Mouse (Mus musculus) embryonic stem cell, embryonic (primary cell): ENCODE data around the gene Armcx4.

Experiments used
- CTCF ChIA-PET, 4 experiments: fragments of 300-600 bp in 2 of 4; fragments of 350-600 bp in 2 of 4; sonication (Branson Sonifier 250); formaldehyde crosslinking; loops; one replicate each; lab custom pipeline; 2022; ENCODE audit warnings: inconsistent platforms in 2 of 4; lab: Charles Lee
- POLR2A ChIA-PET, 4 experiments: fragments of 300-600 bp in 2 of 4; fragments of 350-600 bp in 2 of 4; sonication (Branson Sonifier 250); formaldehyde crosslinking; loops; one replicate each; lab custom pipeline; 2022; ENCODE audit warnings: antibody characterized with exemption in 4 of 4, inconsistent platforms in 1 of 4; lab: Charles Lee

Gene Armcx4

GRCm38 (mm10) chrX:134686267-134686666, at the start of gene Armcx4:
Armcx4 (plus strand) TSS chrX:134686519.
- ChIA-PET CTCF (interaction anchor here in 1 of 4 experiments (0.6 kb wide), 1 partner anchor 25 kb away, joined by 5 read pairs; no protein-coding TSS in a partner anchor), POLR2A (interaction anchor here (0.7 to 4.6 kb wide), 9 partner anchors 11 to 101 kb away, joined by 3 to 27 read pairs (median 4); partner anchors contain the start of genes Armcx1 (in 3 of the 4), Gla (in 2 of the 4) and Hnrnph2 (in 2 of the 4))

GRCm38 (mm10) chrX:134641000-134641760, 45.1 kb upstream of the Armcx4 start:
- POLR2A ChIA-PET = no interaction called here

GRCm38 (mm10) chrX:134646338-134646737, 40.0 kb upstream of the Armcx4 start:
- POLR2A ChIA-PET = no interaction called here
- CTCF ChIA-PET = no interaction called here

More at GRCm38 (mm10) chrX:134641000-134641760, 45.1 kb upstream of the Armcx4 start:
- CTCF ChIA-PET = no interaction called here

- ChIA-PET CTCF (no interaction called here), POLR2A (no interaction called here)
These were observed 38.9 kb upstream of the Armcx4 start for GRCm38 (mm10) chrX:134647421-134647820.

GRCm38 (mm10) chrX:134648031-134648692, 38.2 kb upstream of the Armcx4 start:
- POLR2A ChIA-PET = interaction anchor here in 1 of 4 experiments (1.4 kb wide), 1 partner anchor 70 kb away, joined by 4 read pairs; the partner anchor contains the start of gene Armcx1

GRCm38 (mm10) chrX:134652061-134652460, 34.3 kb upstream of the Armcx4 start:
- CTCF ChIA-PET = interaction anchor here in 1 of 4 experiments (0.6 kb wide), 1 partner anchor 14 kb away, joined by 4 read pairs; no protein-coding TSS in a partner anchor
- POLR2A ChIA-PET = interaction anchor here in 2 of 4 experiments (1.3 to 1.7 kb wide), 3 partner anchors 8 to 67 kb away, joined by 3 to 4 read pairs (median 4); partner anchors contain the start of gene Rpl36a (in 1 of the 2)

More at GRCm38 (mm10) chrX:134648031-134648692, 38.2 kb upstream of the Armcx4 start:
- CTCF ChIA-PET = no interaction called here

- ChIA-PET CTCF (interaction anchor here in 1 of 4 experiments (0.6 kb wide), 1 partner anchor 25 kb away, joined by 5 read pairs; the partner anchor contains the start of gene Armcx4), POLR2A (interaction anchor here in 2 of 4 experiments (0.7 to 2.9 kb wide), 8 partner anchors 10 to 77 kb away, joined by 3 to 9 read pairs (median 4); partner anchors contain the start of genes Rpl36a (in 2 of the 2) and Armcx1 (in 1 of the 2))
These were observed 24.7 kb upstream of the Armcx4 start for GRCm38 (mm10) chrX:134661586-134661985.

- CTCF ChIA-PET = no interaction called here
- POLR2A ChIA-PET = interaction anchor here in 3 of 4 experiments (0.5 to 2.7 kb wide), 16 partner anchors 11 to 90 kb away, joined by 3 to 18 read pairs (median 3); partner anchors contain the start of genes Armcx1 (in 3 of the 3), Rpl36a (in 2 of the 3) and Armcx4 (in 1 of the 3)
These were observed 11.3 kb upstream of the Armcx4 start for GRCm38 (mm10) chrX:134675022-134675421.

GRCm38 (mm10) chrX:134675959-134676358, 10.4 kb upstream of the Armcx4 start:
- POLR2A ChIA-PET = interaction anchor here in 3 of 4 experiments (0.6 to 1.7 kb wide), 9 partner anchors 10 to 91 kb away, joined by 3 to 10 read pairs (median 3); partner anchors contain the start of genes Armcx1 (in 1 of the 3), Armcx4 (in 1 of the 3) and Rpl36a (in 1 of the 3)
- CTCF ChIA-PET = no interaction called here

- ChIA-PET POLR2A (no interaction called here), CTCF (no interaction called here)
These were observed 1.4 kb upstream of the Armcx4 start for GRCm38 (mm10) chrX:134684936-134685335.

GRCm38 (mm10) chrX:134686739-134687171, 436 bp downstream of the Armcx4 start:
- POLR2A ChIA-PET = interaction anchor here in 3 of 4 experiments (0.6 to 4.6 kb wide), 11 partner anchors 11 to 238 kb away, joined by 3 to 27 read pairs (median 4); partner anchors contain the start of genes Armcx1 (in 3 of the 3), Rpl36a (in 2 of the 3), Gla (in 1 of the 3) and Hnrnph2 (in 1 of the 3)
- CTCF ChIA-PET = interaction anchor here in 2 of 4 experiments (0.6 kb wide), 2 partner anchors 26 to 87 kb away, joined by 5 to 7 read pairs; no protein-coding TSS in a partner anchor

GRCm38 (mm10) chrX:134689676-134690075, 3.4 kb downstream of the Armcx4 start:
- CTCF ChIA-PET = no interaction called here
- POLR2A ChIA-PET = interaction anchor here in 1 of 4 experiments (4.6 kb wide), 1 partner anchor 28 kb away, joined by 27 read pairs; the partner anchor contains the start of gene Armcx1

GRCm38 (mm10) chrX:134690871-134691539, 4.7 kb downstream of the Armcx4 start:
- CTCF ChIA-PET = no interaction called here

GRCm38 (mm10) chrX:134691540-134691935, 5.2 kb downstream of the Armcx4 start:
- ChIA-PET CTCF (no interaction called here), POLR2A (interaction anchor here in 1 of 4 experiments (0.7 to 1.6 kb wide), 4 partner anchors 13 to 106 kb away, joined by 3 to 4 read pairs (median 3); partner anchors contain the start of genes Armcx1 and Rpl36a)

More at GRCm38 (mm10) chrX:134690871-134691539, 4.7 kb downstream of the Armcx4 start:
- POLR2A ChIA-PET = interaction anchor here in 1 of 4 experiments (1.6 kb wide), 1 partner anchor 21 kb away, joined by 4 read pairs; no protein-coding TSS in a partner anchor

GRCm38 (mm10) chrX:134716863-134717262, 30.5 kb downstream of the Armcx4 start:
- CTCF ChIA-PET = interaction anchor here in 1 of 4 experiments (0.6 kb wide), 1 partner anchor 139 kb away, joined by 3 read pairs; no protein-coding TSS in a partner anchor
- POLR2A ChIA-PET = interaction anchor here in 3 of 4 experiments (0.6 to 3.2 kb wide), 18 partner anchors 11 to 391 kb away, joined by 3 to 52 read pairs (median 7); partner anchors contain the start of genes Armcx4 (in 2 of the 3), Gla (in 2 of the 3), Hnrnph2 (in 2 of the 3) and Rpl36a (in 2 of the 3)

GRCm38 (mm10) chrX:134717752-134718308, 31.5 kb downstream of the Armcx4 start, which contains the start of gene Armcx1:
Armcx1 (plus strand) TSS chrX:134717963.
- POLR2A ChIA-PET = interaction anchor here in 3 of 4 experiments (0.5 to 3.2 kb wide), 68 partner anchors 9 to 1628 kb away, joined by 3 to 52 read pairs (median 5); partner anchors contain the start of genes Armcx4 (in 3 of the 3), Gla (in 3 of the 3), Hnrnph2 (in 3 of the 3) and Rpl36a (in 3 of the 3)
- CTCF ChIA-PET = interaction anchor here in 3 of 4 experiments (0.6 to 1.9 kb wide), 5 partner anchors 10 to 133 kb away, joined by 3 to 8 read pairs (median 4); partner anchors contain the start of gene Rpl36a (in 1 of the 3)
